Mouse (Mus musculus) erythroblast, embryonic 14.5 days (primary cell): ENCODE measurements around the gene Dennd5b.

Source experiments
- GATA1 ChIP-seq: IDR thresholded peaks from 2 replicates; pipeline ENCODE4 v1.6.1; 2012; ENCODE audit warnings: low read length, inconsistent platforms, mixed read lengths
- TAL1 ChIP-seq: IDR thresholded peaks from 3 replicates; pipeline ENCODE4 v1.6.1; 2012; ENCODE audit warnings: low read length, inconsistent platforms, mixed read lengths

- TF ChIP-seq GATA1 (no peak), TAL1 (no peak)
Observed at GRCm38 (mm10) chr6:148946409-148946742, 155.1 kb downstream of the Dennd5b start, which contains the start of gene Sinhcaf.
